Mouse (Mus musculus): ENCODE measurements around the gene Slc25a13.

GRCm38 (mm10) chr6:6002061-6002460 lies 214.9 kb downstream of the Slc25a13 start:
- TF ChIP-seq CTCF (IDR thresholded peaks at IDR 0.05; ENCODE audit: low read depth) (no peak), EP300 (IDR thresholded peaks at IDR 0.05; ENCODE audit: low read depth) (no peak)
